Mouse (Mus musculus) embryo, embryonic 10 days (tissue): ENCODE measurements at regions not wholly inside any gene's neighbourhood (a gene's known extent, or its start where the extent isn't known, plus 50 kb on each side); places are given as distances from the start of the nearest gene placed in this dataset.

Experiments
- DNase-seq: peaks from one replicate; pipeline ENCODE4 v3.0.0-alpha.2; 2015; ENCODE audit warnings: low spot score

GRCm38 (mm10) chrX:11568262-11568661 lies 240.6 kb downstream of the H2al1j start:
- peak; percentile 59 for DNase-seq

- DNase-seq: no peak
Observed at GRCm38 (mm10) chrX:11574354-11574753, 246.7 kb downstream of the H2al1j start.

- DNase-seq: no peak
Observed at GRCm38 (mm10) chrX:11575571-11575970, 247.9 kb downstream of the H2al1j start.

GRCm38 (mm10) chrX:11576287-11576686 lies 248.7 kb downstream of the H2al1j start:
- no peak for DNase-seq

- no peak for DNase-seq
Observed at GRCm38 (mm10) chrX:11577294-11577693, 249.7 kb downstream of the H2al1j start.

GRCm38 (mm10) chrX:11585353-11585752 lies 257.7 kb downstream of the H2al1j start:
- DNase-seq: peak; percentile 5

GRCm38 (mm10) chrX:11591391-11592187 lies 264.0 kb downstream of the H2al1j start:
- peak; percentile 73 for DNase-seq

- no peak for DNase-seq
Observed at GRCm38 (mm10) chrX:11594542-11594941, 266.9 kb downstream of the H2al1j start.

GRCm38 (mm10) chrX:11597548-11597947 lies 269.9 kb downstream of the H2al1j start:
- no peak for DNase-seq

GRCm38 (mm10) chrX:11614237-11614636 lies 286.6 kb downstream of the H2al1j start:
- no peak for DNase-seq

- peak; percentile 37 for DNase-seq
Observed at GRCm38 (mm10) chrX:11621045-11621763, 293.6 kb downstream of the H2al1j start.

- DNase-seq: no peak
Observed at GRCm38 (mm10) chrX:11626274-11626878, 298.8 kb downstream of the H2al1j start.

GRCm38 (mm10) chrX:11629362-11629761 lies 301.7 kb downstream of the H2al1j start:
- DNase-seq: no peak

GRCm38 (mm10) chrX:11629906-11630305 lies 302.3 kb downstream of the H2al1j start:
- peak; percentile 70 for DNase-seq

GRCm38 (mm10) chrX:11631186-11631913 lies 303.7 kb downstream of the H2al1j start:
- no peak for DNase-seq

- DNase-seq: peak; percentile 20
Observed at GRCm38 (mm10) chrX:11632011-11632410, 304.4 kb downstream of the H2al1j start.

GRCm38 (mm10) chrX:11633823-11634222 lies 306.2 kb downstream of the H2al1j start:
- peak; percentile 49 for DNase-seq

- no peak for DNase-seq
Observed at GRCm38 (mm10) chrX:11644484-11644883, 316.9 kb downstream of the H2al1j start.

- DNase-seq: no peak
Observed at GRCm38 (mm10) chrX:11646681-11647526, 319.3 kb downstream of the H2al1j start.

GRCm38 (mm10) chrX:11647527-11647836 lies 319.9 kb downstream of the H2al1j start:
- no peak for DNase-seq

- DNase-seq: no peak
Observed at GRCm38 (mm10) chrX:11653336-11653735, 325.7 kb downstream of the H2al1j start.
